Mouse (Mus musculus): Measurements from ENCODE around the gene Fgr. TPM values are rescaled to one million over a fixed set of nuclear protein-coding genes. Genes with fewer than 3 reads are reported as not detected.

The Fgr gene
- polyA plus RNA-seq, 1 experiment from 2014 or later: 0.85 TPM

DNA sequence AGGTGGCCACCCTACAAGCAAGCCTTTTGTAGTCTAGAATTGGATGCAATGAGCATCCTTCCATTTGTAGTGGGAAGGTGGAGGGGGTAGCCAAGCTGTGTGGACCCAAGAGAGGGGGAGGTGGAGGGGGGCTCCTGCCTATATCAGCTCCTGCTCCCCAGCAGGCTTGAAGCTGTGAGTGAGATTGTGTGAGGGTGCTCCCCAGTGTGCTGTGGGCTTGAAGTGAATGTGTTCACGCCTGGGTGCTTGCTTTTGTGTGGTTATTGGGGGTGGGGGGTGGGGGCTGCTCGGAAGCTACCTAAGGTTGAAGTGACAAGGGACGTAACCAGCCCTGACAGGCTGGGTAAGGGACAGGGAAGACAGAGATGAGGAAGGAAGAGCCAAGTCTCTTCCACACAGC lies 1.9 kb downstream of the Fgr start:
- Histone ChIP-seq H3K9ac (ENCODE audit: low read depth, low read length) (no peak overlapping the region), H3K4me2 (ENCODE audit: low read depth, low read length) (no peak overlapping the region), H3K4me3 (ENCODE audit: low read depth, low read length) (no peak overlapping the region), H3K27me3 (replicated peaks; ENCODE audit: control insufficient read depth, insufficient read depth, low read length) (peaks cover 23% of the 10 kb centered on the region; the same call in 1 of the 2 replicates), H3K27ac (replicated peaks; ENCODE audit: low read depth, low read length) (no peak overlapping the region), H3K9me3 (ENCODE audit: control insufficient read depth, low read length) (no peaks in the 10 kb centered on the region), H3K36me3 (ENCODE audit: control insufficient read depth, insufficient read depth, low read length) (no peaks in the 10 kb centered on the region), H3K4me1 (ENCODE audit: control insufficient read depth, insufficient read depth, low read length) (peaks cover 15% of the 10 kb centered on the region)
- DNase-seq (ENCODE audit: low spot score) (no peak), ATAC-seq (ENCODE audit: low read depth) (no peak)
- WGBS: 58% methylated on average over 3 of the region's 3 CpGs

DNA sequence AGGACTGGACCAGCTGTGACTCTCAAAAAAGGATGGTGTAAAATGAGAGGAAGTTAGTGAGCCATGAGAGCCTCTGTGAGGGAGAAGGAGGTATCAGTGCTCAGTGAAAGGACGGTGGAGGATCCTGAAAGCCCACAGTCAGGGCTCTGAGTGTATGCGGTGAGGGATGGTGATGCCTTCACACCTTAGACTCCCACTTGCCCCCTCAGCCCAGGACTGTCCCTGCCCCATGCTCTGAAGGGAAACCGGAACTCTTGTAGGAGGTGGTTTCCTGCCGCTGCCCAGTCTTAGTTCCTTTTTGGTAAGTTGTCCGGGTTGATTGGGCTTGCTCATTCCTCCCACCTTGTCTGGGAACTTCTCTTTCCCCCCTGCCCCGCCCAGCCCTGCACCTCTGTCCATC lies 2.8 kb downstream of the Fgr start:
- H3K36me3 ChIP-seq (ENCODE audit: control insufficient read depth, insufficient read depth, low read length): no peaks in the 10 kb centered on the region
- 78% methylated on average over 6 of the region's 6 CpGs for WGBS

DNA sequence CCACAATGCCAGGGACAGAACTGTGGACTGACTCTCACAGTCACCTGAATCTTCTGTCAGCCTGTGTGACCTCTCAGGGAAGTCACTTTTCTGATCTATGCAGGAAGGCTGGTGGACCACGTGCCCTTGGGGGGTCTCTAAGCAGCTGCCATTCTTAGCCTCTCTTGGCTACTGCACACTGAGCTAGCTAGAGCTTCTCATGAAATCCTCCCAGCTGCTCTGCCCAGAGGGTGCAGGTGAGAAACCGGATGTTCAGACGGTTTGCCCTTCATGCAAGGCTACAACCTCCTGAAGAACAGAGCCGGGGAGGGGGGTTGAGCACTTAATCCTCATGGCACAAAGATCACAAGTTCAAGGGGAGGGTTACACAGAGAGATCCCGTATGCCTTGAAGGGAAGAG lies 3.7 kb downstream of the Fgr start:
- WGBS: 34% methylated on average over 4 of the region's 5 CpGs
- Histone ChIP-seq H3K4me3 (ENCODE audit: low read depth, low read length) (no peak overlapping the region), H3K27ac (replicated peaks; ENCODE audit: low read depth, low read length) (no peak overlapping the region), H3K4me2 (ENCODE audit: low read depth, low read length) (no peak overlapping the region), H3K27me3 (replicated peaks; ENCODE audit: control insufficient read depth, insufficient read depth, low read length) (peaks cover 23% of the 10 kb centered on the region; the same call in 1 of the 2 replicates), H3K4me1 (ENCODE audit: control insufficient read depth, insufficient read depth, low read length) (peaks cover 15% of the 10 kb centered on the region), H3K9ac (ENCODE audit: low read depth, low read length) (no peak overlapping the region), H3K9me3 (ENCODE audit: control insufficient read depth, low read length) (no peaks in the 10 kb centered on the region), H3K36me3 (ENCODE audit: control insufficient read depth, insufficient read depth, low read length) (no peaks in the 10 kb centered on the region)
- ATAC-seq (ENCODE audit: low read depth) (no peak), DNase-seq (ENCODE audit: low spot score) (no peak)

More for the DNA sequence above, 2.8 kb downstream of the Fgr start:
- Histone ChIP-seq H3K27me3 (replicated peaks; ENCODE audit: control insufficient read depth, insufficient read depth, low read length) (peaks cover 23% of the 10 kb centered on the region; the same call in 1 of the 2 replicates), H3K4me2 (ENCODE audit: low read depth, low read length) (no peak overlapping the region), H3K9ac (ENCODE audit: low read depth, low read length) (no peak overlapping the region), H3K9me3 (ENCODE audit: control insufficient read depth, low read length) (no peaks in the 10 kb centered on the region), H3K27ac (replicated peaks; ENCODE audit: low read depth, low read length) (no peak overlapping the region), H3K4me1 (ENCODE audit: control insufficient read depth, insufficient read depth, low read length) (peaks cover 15% of the 10 kb centered on the region), H3K4me3 (ENCODE audit: low read depth, low read length) (no peak overlapping the region)
- ATAC-seq (ENCODE audit: low read depth): no peak
- DNase-seq (ENCODE audit: low spot score): no peak

DNA sequence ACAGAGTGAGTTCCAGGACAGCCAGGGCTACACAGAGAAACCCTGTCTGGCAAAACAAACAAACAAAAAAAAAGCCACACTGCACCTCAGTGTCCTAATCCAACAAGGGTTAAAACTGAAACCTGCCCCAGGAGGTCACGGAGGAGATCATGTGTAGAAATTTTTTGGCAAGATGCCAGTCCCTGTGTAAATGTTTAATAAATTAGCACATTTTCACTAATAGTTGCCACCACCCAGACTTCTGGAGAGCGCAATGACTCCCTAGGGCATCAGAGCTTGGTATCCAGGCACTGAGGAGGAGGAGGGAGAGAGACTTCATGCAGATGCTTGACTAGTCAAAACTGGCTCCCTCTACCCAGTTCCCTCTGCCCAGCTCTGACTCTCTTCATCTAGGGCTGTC lies 5.3 kb downstream of the Fgr start:
- Histone ChIP-seq H3K9me3 (ENCODE audit: control insufficient read depth, low read length) (no peaks in the 10 kb centered on the region), H3K4me3 (ENCODE audit: low read depth, low read length) (no peak overlapping the region), H3K27ac (replicated peaks; ENCODE audit: low read depth, low read length) (no peak overlapping the region), H3K36me3 (ENCODE audit: control insufficient read depth, insufficient read depth, low read length) (no peaks in the 10 kb centered on the region), H3K27me3 (replicated peaks; ENCODE audit: control insufficient read depth, insufficient read depth, low read length) (peaks cover 18% of the 10 kb centered on the region; the same call in 1 of the 2 replicates), H3K4me2 (ENCODE audit: low read depth, low read length) (no peak overlapping the region), H3K4me1 (ENCODE audit: control insufficient read depth, insufficient read depth, low read length) (peaks cover 10% of the 10 kb centered on the region), H3K9ac (ENCODE audit: low read depth, low read length) (no peak overlapping the region)
- peak; percentile 38 for DNase-seq (ENCODE audit: low spot score)
- ATAC-seq (ENCODE audit: low read depth): no peak
- 63% methylated on average over 2 of the region's 2 CpGs for WGBS

DNA sequence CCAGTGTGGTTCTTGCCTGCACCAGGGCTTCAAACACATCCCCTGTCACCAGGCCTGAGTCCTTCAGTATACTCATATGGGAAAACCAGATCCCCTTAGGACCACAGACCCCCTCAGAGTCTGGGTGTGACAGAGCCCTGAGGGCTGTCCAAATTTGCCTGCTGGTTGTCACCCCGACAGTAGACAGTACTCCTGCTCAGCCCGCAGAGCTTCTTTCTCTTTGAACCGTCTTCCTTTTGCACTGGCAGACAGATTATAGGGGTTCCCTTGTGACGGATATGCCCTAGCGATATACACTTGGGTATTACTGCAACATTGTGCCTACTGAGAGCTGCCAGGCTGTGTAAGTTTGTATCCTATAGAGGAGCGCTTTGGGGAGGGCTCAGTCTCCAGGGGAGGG lies 7.7 kb downstream of the Fgr start:
- no peak for DNase-seq (ENCODE audit: low spot score)
- H3K27me3 ChIP-seq (replicated peaks; ENCODE audit: control insufficient read depth, insufficient read depth, low read length): 0 out of 2 replicates have a peak, but pooled peaks cover 6% of the 10 kb centered on the region
- H3K9ac ChIP-seq (ENCODE audit: low read depth, low read length): no peak overlapping the region
- no peak overlapping the region for H3K27ac ChIP-seq (replicated peaks; ENCODE audit: low read depth, low read length)
- H3K4me3 ChIP-seq (ENCODE audit: low read depth, low read length): no peak overlapping the region
- H3K4me2 ChIP-seq (ENCODE audit: low read depth, low read length): no peak overlapping the region
- no peaks in the 10 kb centered on the region for H3K36me3 ChIP-seq (ENCODE audit: control insufficient read depth, insufficient read depth, low read length)
- H3K4me1 ChIP-seq (ENCODE audit: control insufficient read depth, insufficient read depth, low read length): no peaks in the 10 kb centered on the region; the same call in 1 of the 2 replicates
- H3K9me3 ChIP-seq (ENCODE audit: control insufficient read depth, low read length): no peaks in the 10 kb centered on the region
- 76% methylated on average over 6 of the region's 6 CpGs for WGBS
- no peak; the same call in 1 of the 2 replicates for ATAC-seq (ENCODE audit: low read depth)

DNA sequence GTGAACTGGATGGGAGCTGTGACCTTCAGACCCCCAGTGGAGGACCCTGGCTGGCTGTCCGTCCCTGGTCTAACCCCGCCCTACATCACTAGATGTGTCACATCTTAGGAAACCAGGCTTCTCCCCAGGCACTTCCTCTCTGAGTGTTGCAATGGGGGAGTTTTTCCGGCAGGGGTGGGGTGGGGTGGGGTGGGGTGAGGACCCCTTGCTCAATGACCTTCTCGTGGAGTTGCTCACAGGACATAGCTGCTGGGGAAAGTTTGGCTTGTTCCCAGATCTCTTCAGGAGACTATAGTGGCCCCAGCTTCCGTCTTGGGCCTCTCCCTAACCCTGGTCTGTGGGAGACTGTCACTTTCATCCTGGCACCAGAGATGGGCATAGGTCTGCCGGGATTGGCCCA lies 9.1 kb downstream of the Fgr start:
- Histone ChIP-seq H3K4me2 (ENCODE audit: low read depth, low read length) (no peak overlapping the region), H3K27ac (replicated peaks; ENCODE audit: low read depth, low read length) (no peak overlapping the region), H3K36me3 (ENCODE audit: control insufficient read depth, insufficient read depth, low read length) (no peaks in the 10 kb centered on the region), H3K4me3 (ENCODE audit: low read depth, low read length) (no peak overlapping the region), H3K4me1 (ENCODE audit: control insufficient read depth, insufficient read depth, low read length) (no peaks in the 10 kb centered on the region; the same call in 1 of the 2 replicates), H3K27me3 (replicated peaks; ENCODE audit: control insufficient read depth, insufficient read depth, low read length) (no peaks in the 10 kb centered on the region), H3K9me3 (ENCODE audit: control insufficient read depth, low read length) (no peaks in the 10 kb centered on the region), H3K9ac (ENCODE audit: low read depth, low read length) (no peak overlapping the region)
- ATAC-seq (ENCODE audit: low read depth) (no peak), DNase-seq (ENCODE audit: low spot score) (no peak)
- WGBS: 75% methylated on average over 6 of the region's 6 CpGs

DNA sequence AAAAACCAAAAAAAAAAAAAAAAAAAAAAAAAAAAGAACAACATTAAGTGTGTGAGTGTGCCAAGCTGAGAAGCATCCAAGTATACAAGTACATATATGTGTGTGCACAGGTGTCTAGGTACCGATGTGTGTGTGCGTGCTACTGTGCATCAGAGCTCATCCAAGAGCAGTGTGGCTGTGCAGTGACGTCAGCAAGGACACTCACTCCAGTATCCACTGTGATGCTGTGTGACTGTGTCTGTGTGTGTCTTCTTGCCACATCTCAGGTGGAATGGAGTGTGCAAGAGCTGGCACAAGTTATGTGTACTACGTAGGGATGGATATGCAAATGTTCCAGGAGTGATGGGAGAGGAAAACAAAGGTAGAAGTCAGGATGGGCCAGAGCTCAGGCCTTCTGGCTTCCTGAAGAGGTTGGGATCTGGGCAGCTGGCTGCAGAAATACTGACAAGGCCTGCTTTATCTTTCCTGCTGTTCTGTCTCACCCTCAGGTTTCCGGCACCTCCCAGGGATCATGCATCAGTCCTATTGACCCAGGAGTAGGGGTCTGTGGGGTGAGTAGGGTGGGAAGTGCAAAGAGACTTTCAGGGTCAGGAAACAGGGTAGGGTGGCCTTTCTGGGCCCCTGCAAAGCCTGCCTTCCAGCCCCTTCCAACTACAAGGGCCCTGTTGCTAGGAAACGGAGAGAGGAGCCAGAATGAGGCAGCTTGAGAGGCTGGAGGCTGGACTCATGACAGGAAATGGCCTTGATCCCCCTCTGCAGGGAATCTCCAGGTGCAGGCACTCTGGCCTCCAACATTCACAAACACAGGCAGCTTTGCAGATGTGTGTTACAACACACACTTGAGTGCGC lies 10.0 kb downstream of the Fgr start:
- peak; percentile 57; the same call in 1 of the 2 replicates for ATAC-seq (ENCODE audit: low read depth)
- H3K27me3 ChIP-seq (replicated peaks; ENCODE audit: control insufficient read depth, insufficient read depth, low read length): no peaks in the 10 kb centered on the region
- WGBS: 57% methylated on average over 7 of the region's 7 CpGs
- no peak overlapping the region for H3K4me2 ChIP-seq (ENCODE audit: low read depth, low read length)
- no peaks in the 10 kb centered on the region; the same call in 1 of the 2 replicates for H3K4me1 ChIP-seq (ENCODE audit: control insufficient read depth, insufficient read depth, low read length)
- H3K9ac ChIP-seq (ENCODE audit: low read depth, low read length): no peak overlapping the region
- H3K36me3 ChIP-seq (ENCODE audit: control insufficient read depth, insufficient read depth, low read length): no peaks in the 10 kb centered on the region
- H3K27ac ChIP-seq (replicated peaks; ENCODE audit: low read depth, low read length): peak overlapping the region; percentile 35; the same call in 1 of the 2 replicates
- no peak overlapping the region for H3K4me3 ChIP-seq (ENCODE audit: low read depth, low read length)
- DNase-seq (ENCODE audit: low spot score): peak; percentile 82
- H3K9me3 ChIP-seq (ENCODE audit: control insufficient read depth, low read length): no peaks in the 10 kb centered on the region

DNA sequence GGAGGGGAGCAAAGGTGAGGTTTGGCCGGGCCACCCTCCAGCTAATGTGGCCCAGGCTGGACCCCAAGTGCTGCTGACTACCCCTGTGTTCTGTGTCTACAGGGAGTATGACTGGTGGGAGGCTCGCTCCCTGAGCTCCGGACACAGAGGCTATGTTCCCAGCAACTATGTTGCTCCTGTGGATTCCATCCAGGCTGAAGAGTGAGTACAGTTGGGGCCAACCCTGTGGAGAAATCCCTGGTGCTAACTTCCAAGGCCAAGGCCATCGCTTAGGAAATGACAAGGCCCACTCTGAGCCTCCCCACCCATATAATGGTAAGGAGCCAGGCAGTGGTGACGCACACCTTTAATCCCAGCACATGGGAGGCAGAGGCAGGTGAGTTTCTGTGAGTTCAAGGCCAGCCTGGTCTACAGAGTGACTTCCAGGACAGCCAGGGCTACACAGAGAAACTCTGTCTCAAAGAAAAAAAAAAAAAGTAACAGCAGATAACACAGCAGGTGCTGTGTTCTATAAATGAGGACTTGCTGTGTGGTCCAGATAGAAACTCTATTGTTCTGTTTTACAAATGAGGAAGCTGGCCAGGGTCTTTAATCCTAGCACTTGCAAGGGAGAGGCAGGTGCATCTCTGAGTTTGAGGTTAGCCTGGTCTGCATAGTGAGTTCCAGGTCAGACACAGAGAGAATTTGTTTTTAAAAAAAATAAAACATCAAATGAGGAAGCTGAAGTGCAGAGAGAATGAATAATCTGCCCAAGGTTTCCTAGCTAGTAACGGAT lies 14.9 kb downstream of the Fgr start:
- Histone ChIP-seq H3K9ac (ENCODE audit: low read depth, low read length) (no peak overlapping the region), H3K27ac (replicated peaks; ENCODE audit: low read depth, low read length) (no peak overlapping the region), H3K4me2 (ENCODE audit: low read depth, low read length) (no peak overlapping the region), H3K9me3 (ENCODE audit: control insufficient read depth, low read length) (no peaks in the 10 kb centered on the region), H3K36me3 (ENCODE audit: control insufficient read depth, insufficient read depth, low read length) (no peaks in the 10 kb centered on the region), H3K4me1 (ENCODE audit: control insufficient read depth, insufficient read depth, low read length) (peaks cover 3% of the 10 kb centered on the region; the same call in 1 of the 2 replicates), H3K4me3 (ENCODE audit: low read depth, low read length) (no peak overlapping the region), H3K27me3 (replicated peaks; ENCODE audit: control insufficient read depth, insufficient read depth, low read length) (no peaks in the 10 kb centered on the region)
- DNase-seq (ENCODE audit: low spot score) (no peak), ATAC-seq (ENCODE audit: low read depth) (no peak)
- WGBS: 85% methylated on average over 6 of the region's 6 CpGs

Data from embryonic facial prominence, embryonic 14.5 days (tissue).